Mouse (Mus musculus): ENCODE data around the gene Tex264.

The Tex264 gene

DNA sequence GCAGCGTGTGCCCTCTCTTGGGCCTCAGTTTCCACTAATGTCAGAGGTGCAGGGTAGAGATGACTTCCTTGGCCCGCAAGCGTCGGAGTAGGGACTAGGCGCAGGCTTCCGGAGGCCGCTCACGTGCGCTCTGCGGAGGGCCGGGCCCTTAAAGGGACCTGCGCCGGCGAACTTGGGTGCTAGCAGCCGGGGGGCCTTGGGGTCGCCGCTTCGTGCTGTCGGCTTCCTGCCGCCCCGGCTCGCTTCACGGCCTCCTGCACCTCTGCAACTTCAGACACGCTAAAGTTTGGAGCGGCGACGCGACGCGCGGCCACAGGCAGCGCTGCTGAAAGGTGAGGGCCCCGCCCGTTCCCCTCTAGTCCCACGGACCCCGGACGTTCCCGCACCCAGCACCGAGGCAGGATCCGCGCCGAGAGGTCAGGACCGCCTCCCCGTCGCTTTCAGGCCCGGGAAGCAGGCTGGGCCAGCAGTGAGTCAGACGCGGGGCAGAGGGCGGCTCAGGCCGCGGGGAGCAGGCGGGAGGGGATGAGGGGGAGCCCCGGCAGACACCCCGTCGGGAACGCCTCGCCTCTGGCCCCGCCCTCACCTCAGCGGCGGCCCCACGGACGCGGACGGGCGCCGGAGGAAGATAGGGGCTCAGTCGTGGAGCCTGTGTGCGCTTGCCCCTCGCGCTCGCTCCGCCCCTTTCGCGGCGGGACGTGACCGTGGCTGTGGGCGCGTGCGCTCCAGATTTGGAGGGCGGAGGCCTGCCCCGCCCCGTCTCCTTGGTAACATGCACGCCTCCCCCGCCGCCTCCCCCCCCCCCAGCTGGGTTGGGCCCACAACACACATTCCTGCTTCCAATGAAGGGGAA lies at the start of gene Tex264:
TSS of gene Tex264 (minus strand) at position 679 of the 853 bp plus-strand sequence.
- DNase-seq, result peak; percentile 86

DNA sequence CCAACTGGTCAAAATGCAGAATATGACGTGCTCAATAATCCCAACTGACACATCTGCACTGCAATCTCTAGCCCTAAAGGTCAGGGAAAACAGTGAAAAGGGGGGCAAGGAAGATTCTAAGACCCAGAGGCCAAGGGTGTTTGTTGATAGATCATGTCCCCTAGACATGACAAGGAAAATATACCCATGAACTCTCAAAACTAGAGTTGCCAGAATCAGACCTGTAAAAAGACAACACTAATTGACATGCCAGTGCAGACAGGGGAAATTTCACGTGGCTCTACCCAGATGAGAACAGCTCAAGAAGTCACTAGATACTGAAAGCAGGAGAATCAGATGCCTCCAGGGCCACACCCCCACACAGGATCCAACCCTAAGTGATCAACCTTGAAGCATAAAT lies 48.0 kb upstream of the Tex264 start:
- DNase-seq, result no peak

DNA sequence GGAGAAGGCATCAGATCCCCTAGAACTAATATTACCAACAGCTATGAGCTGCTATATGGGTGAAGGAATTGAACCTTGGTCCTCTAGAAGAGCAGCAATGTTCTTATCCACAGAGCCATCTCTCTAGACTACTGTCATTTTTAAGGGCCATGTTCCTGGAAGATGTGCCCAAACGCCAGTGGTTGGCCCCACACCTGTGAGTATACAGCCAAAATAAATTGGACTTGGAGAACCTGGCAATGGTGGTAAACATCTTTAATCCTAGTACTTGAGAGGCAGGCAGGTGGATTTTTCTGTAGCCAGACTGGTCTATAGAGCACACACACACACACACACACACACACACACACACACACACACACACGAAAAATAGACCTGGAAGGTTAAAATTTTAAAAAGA lies 43.7 kb upstream of the Tex264 start:
- no peak for DNase-seq

DNA sequence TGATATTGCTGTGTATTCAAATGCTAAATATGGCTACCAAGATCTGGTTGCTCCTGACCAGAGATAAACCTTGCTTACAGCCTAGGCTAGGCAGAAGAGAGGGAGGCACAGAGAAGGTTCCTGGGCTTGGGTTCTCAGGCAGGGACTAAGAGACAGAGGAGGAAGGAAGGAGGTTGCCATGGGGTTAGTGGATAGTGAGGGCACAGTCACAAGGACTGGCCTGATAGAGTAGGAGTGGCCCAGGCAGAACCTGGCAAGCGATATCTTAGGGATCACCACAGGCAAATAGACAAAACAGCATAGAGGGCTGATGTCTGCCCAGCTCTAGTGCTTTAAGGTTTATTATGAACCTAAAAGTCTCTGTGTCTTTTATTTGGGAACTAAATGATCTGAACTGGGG lies 41.2 kb upstream of the Tex264 start:
- no peak for DNase-seq

DNA sequence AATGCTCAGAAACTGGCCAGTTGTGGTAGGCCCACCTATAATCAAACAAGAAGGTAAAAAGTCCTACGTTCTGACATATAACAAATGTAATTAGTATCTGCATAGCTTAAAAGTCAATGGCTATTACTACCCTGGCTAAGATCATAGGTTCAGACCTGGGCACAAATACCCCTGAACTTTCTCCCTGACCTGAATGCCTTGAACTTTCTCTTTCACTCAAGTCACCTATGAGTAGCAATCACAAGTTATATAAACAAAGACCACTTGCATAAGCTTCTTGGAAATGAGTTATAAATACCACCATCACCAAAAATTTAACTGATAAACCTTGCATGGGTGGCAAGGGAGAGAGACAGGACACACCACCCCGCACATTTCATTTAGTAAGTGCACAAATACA lies 39.7 kb upstream of the Tex264 start:
- no peak for DNase-seq

DNA sequence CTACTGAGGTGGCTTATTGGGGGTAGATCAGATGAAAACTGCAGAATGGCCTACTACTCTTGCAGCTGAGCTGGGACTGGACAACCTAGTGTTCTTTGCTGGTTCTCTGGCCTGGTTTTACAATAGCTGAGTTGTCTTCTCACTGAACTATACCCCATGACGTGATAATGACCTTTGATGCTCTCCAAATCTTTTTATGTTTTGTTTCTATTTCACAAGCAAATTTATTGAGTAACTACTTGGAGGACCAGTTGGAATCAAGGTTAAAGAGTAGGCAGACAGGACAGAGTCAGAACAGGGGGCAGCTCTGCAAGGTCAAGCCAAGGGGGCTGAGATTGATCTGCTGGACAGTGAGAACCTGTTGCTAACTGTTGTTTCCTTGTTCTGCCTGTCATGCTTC lies 39.1 kb upstream of the Tex264 start:
- no peak for DNase-seq

DNA sequence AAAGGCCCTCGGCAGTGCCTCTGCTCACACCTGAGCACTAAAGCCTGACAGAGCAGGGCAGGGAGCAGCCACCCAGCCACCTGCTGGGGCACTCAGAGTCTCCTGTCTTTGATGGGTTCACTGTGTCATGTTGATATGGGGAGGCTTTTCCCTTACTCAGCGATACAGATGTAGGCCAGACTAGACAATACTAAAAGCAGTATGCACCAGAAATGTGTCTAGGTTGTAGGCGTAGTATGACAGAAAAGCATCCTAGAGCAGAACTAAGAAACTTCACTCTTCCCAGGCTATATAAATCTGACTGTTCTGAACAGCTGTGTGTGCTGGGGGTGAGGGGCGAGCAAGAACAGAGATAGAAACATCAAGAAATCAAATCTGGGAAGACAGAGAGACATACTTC lies 31.0 kb upstream of the Tex264 start:
- no peak for DNase-seq

DNA sequence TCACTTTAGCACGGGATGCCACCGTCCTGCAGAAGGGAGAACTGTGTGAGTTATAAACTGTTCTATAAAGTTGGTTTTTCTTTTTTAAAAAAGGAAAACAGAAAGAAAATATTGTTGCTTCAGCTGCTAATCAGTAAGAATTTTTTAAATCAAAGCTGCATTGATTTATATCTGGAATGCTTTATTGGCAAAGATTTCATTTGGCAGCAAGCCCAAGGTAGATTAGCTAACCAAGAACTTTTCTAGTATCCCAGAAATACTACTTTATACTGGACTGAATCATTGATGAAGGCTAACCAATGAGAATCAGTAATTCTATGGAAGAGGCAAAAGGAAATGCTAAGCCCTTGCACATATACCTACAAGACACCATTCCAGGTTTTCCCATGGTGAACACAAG lies 30.5 kb upstream of the Tex264 start:
- DNase-seq, result no peak

DNA sequence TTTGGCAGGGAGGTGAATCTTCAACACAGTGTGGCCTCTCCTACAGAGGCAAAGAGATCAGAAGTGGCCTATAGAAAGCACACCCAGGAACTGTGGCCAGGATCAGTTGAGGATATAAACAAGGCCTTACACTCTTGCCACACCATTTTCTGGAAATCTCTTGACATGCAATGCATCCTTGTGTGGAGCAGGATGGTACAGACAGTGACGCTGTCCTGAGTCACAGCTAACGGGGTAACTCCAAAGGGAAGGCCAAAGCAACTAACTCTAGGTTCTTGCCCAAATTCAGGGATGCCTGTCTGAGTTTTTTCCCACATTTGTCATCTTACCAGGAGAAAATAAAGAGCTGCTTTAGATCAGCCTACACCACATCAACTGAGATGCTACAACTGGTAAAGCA lies 26.7 kb upstream of the Tex264 start:
- DNase-seq, result no peak

DNA sequence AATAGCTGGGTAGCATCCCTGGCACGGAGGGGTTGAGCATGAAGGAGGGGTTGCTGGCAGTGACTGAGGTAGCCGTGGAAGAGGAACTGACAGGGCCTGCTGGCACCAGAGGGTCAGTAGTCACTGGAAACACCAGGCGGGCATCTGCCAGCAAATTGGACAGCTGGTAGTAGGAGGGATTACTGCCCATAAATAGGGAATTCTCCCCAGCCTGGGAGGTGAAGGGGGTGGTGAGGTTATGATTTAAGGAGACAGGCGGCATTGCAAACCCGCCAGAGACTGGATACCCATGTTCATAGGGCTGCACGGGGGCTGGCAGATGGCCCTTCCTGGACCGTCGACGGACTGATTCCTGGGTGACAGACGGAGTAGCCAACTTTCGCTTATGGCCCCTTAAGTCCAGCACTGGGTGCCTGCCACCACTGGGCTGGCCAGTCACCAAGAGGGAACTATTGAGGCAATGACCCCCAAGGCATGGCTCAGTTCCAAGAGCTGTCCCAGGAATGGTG lies 7.3 kb upstream of the Tex264 start:
- no peak for DNase-seq

DNA sequence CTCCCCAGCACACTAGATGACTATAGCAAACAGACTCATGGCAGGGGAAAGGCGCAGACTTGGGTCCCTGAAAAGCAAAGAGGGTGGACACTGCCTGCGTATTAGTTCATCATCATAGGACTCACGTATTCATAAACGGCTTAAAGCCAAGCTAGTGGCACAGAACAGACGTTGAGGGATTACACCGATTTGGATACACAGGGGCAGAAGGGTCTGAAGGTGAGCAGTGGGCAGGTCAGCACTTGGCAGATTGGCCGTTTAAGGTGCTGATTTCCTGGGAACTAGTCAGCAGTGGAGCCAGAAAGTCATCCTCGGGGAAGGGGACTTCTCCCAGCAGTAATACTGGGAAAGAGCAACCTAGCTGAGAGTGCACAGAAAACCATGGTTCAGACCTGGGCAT lies 3.1 kb upstream of the Tex264 start:
- no peak for DNase-seq

DNA sequence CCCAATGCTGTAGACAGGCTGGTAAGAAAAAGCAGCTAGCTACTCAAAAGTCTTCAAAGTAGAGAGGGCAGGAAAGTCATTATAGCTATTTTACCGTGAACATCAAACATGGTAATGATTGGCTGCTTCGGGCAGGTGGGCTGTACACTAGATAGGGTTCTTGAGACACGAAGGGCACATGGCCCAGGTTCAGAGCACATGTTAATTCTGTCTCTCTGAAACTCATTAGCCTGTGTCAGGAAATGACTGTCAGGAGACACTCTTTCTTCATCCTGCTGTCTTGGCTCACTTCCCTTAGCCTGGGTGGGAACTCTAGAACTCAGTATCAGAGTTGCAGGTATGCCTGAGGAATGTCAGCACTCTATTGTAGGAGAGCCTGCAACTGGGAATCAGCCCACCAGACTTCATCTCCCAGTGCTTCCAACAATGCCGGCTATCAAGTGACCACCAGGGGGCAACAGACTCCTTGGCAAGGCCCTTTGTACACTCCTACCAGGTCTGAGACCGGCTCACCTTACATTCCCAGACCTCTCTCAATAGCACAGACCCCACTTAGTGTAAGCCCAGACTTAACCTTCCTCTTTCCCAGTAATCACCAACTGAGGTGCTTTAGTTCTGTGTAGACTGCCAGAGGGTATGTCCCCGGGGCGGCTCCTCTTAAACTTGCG lies 1.4 kb upstream of the Tex264 start:
- peak; percentile 84 for DNase-seq

DNA sequence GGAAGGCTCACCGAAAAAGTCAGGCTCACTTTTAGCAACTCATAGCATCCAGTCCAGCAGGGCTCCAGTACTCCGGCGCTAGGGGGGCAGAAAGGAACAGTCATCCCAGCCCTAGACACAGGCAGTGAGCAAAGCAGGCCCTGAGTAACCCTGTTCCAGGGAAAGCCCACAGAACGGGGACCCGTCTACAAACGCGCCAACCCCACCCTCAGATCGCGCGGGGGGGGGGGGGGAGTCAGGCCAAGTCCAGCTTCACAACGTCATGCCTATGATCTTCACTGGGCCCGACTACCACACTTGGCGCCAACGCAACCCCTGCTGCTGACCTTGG lies 844 bp downstream of the Tex264 start:
- DNase-seq, result peak; percentile 36

DNA sequence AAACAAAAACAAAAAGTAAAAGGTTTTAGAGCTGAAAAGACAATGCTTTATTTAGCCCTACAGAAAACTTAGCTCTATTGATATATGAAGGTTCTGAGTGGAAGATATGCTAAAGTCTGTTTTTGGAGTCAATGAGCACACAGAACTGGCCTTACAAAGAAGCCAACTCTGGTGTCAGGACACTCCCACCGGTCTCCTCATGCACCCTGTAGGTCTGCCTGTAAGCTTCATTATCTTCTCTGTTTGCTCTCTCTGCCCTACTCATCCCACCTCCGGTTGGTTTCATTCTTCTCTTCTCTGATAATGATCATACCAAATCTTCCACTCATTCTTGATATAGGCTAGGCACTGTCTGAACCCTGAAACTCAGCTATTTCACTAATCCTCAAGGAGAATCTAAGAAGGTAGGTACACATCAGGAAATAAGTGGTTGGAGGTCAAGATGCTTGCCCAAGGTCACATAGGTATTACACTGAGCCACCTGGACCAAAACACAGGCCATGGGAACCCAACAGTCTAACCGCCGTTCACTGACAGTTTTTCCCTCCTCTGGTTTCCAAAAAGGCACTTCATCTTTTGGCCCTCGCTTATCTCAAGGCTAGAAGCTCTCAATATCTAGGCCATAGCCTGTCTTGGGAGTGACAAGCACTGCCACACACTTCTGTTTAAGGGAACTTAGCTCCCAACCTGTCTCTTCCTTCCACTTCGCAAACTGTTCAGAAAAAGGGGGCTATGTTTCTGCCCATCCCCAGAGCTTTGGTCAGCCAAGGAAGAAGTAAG lies 1.4 kb downstream of the Tex264 start:
- DNase-seq, result no peak

DNA sequence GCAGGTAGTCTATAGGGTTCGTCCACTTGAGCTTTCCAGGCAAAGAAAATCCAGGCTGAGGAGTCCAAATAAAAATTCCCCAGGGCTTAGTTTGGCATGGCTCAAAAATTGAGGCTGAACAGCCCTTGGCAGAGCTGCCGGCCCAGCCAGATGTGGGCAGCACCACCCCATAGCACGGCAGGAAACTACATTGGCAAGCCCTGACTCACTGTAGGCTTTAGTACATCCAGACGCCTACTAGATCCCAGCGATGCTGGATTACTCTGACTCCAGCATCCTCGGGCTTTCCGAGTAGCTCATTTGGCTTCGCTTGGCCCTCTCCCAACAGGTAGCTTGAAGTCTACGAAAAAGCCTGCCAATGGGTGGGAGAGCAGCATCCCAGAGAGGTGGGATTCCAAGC lies 4.7 kb downstream of the Tex264 start:
- no peak for DNase-seq

DNA sequence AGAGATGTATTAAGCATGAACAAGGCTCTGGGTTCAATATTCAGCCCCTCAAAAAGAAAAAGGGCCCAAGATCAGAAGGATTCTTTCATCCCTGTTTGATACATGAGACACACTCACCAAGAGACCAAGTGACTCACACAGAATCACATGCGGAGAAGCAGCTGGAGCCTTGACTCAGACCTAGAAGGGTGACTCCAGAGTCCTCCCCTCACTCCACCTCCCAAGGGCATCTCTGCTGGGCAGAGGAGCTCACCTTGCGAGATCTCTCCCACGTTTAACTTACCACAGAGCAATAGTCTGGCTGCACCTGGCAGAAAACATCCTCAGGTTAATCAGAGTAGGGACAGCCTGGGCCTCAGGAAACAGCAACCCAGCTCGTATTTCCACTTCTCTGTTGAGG lies 7.5 kb downstream of the Tex264 start:
- no peak for DNase-seq

DNA sequence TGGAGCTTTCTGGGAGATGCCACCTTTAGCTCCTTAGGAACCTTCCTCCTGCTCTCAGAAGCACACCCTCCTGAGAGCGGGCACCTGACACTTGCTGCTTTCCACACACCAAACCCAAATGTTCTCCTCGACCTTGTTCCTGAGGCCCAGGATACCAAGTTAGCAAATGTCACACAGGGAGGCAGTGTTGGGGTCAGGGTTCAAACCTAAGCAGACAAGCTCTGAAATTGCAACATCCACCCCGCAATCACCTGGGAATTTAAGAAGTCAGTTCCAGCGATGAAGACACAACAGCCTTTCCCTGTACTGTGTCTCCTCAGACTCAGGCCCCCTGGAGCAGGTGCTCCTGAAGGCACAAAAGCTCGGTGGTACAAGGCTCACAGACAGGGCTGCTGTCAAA lies 8.0 kb downstream of the Tex264 start:
- no peak for DNase-seq

DNA sequence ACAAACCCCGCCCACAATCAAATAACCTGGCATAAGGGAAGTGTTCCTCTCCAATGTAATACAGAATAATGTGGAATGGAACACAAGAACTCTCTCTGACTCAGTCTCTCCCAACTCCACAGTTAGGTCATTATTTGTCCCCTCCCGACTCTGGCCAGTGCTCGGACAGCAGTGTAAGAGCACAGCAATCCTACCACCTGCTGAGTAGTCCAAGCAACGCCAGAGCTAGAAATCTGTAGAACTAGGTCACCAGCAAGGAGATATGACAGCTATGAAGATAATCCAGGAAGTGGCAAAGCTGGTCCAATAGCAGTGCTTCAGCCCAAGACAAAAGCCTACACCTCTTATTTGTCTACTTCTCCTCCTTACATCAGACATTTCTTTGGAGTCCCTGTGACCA lies 9.2 kb downstream of the Tex264 start:
- no peak for DNase-seq

DNA sequence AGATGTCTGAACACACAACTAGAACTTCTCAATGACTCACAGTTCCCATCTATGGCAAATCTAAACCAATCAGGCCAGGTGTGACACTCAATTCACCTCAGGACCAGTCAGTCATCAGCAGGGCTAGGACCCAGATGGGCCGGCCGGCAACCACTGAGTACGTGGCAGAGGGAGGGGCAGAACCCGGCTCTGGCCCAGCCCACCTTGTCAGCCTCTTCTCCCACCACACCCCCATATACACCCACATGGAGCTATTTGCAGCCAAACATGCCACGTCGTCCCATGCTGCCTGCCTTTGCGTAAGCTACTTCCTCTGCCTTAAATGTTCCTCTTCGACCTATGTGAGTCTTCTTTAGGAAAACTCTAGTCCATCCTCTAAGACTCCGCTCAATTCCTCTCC lies 9.8 kb downstream of the Tex264 start:
- no peak for DNase-seq

DNA sequence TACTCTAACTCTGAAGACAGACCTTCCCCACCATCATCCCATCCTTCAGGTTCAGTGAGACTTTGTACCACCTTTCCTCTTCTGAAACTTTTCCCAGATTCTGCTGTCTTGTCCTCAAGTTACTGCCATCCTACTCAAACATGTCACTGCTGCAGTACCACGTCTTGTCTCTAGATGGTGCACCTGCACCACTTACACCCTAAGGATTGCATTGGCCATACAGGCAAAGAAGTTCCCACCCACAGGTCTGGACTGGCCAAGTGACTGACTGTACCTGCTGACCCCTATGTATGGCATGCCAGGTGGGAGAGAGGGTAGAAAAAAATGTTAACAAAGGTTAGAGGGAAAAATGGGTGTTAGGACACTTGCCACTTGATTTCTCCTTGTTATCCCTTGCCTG lies 10.2 kb downstream of the Tex264 start:
- DNase-seq, result peak; percentile 90

DNA sequence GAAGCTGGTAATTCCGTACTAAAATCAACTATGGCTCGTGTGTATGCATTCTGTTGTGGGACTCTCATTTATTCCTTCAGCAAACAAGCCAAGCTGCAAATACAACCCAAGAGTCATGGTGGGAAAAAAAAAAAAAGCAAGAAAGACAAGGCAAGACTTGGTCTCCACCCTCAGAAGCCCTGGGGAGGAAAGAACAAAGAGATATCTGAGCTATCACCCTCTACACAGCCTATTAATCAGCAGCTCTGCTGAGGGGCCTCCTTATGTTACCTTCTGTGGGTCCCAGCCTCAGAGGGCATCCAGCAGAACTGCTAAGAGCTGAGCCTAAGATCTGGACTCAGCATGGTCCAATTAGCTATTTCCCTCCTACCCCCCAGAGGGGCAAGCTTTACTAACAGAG lies 11.9 kb downstream of the Tex264 start:
- no peak for DNase-seq

DNA sequence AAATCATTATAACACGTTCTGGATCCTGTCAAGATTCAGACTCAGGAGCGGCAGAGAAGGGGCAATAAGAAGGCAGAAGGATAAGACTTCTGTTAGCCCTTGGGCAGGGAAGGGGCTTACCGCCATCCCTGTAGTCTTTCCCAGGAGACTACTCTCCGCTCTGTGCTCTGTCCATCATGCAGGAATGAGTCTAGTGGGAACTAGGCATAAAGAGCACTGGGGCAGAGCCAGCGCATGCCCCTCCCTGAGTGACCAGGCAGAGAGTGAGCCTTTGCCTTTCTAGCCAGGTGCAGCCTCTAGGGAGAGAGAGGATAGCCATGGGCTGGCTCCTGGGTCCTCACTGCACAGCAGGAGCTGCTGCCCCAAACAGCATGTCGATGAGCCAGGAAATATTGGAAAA lies 20.9 kb downstream of the Tex264 start:
- DNase-seq, result no peak

DNA sequence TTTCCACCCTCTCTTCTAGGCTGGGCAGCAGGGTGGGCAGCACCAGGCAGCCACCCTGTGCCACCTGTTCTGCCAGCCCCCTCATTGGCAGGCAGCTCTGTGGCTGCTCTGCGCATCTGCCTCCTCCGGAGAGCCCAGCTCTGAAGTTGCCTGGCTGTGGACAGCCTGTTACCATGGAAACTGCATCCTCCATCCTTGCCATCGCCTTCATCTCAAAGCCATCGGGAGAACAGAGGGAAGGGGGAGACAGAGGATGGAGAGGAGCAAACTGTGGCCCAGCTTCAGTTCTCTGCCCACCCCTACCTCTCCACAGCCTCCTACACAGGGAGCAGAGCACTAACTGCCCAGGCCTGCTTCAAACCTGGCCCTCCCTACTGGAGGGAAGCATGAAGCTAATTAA lies 21.3 kb downstream of the Tex264 start:
- no peak for DNase-seq

DNA sequence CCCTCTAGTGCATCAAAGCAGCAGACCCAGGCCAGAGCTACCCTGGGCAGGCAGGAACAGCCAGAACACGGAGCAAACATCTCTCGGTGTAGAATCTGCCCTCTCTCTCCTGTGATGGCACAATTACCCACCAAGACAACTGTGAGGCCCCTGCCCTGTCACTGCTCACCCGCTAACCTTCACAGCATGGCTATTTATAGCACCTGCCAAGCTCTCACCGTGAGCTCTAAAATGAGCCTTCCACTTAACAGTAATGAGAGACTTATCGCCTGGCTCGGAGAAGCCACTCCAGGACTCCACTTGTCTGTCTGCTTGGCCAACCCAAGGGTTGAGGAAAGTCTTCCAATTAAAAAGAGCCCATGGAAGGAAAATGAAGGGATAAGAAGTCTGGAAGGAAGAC lies 22.5 kb downstream of the Tex264 start:
- DNase-seq, result no peak

All from cerebellum, adult 9-10 months (tissue).